Mouse (Mus musculus) frontal cortex, postnatal 10 days (tissue): ENCODE measurements around the gene Hhip.
"Not testable (repeated sequence)": the region's sequence is repeated elsewhere in the genome, so short reads cannot be mapped to it uniquely, and the experiment has no call there.

Experiments
- DNase-seq, 2 experiments: peaks; one replicate each; pipeline ENCODE4 v3.0.0; 2022; ENCODE audit warnings: low spot score in 2 of 2, mixed read lengths in 1 of 2

Gene Hhip

GRCm38 (mm10) chr8:79992121-79992848 lies 65.5 kb downstream of the Hhip start:
- no peak for DNase-seq

- not testable (repeated sequence) for DNase-seq
Observed at GRCm38 (mm10) chr8:79991420-79991819, 66.4 kb downstream of the Hhip start.

GRCm38 (mm10) chr8:79984946-79985345 lies 72.9 kb downstream of the Hhip start:
- DNase-seq: no peak

- no peak for DNase-seq
Observed at GRCm38 (mm10) chr8:79982144-79982543, 75.7 kb downstream of the Hhip start.

- DNase-seq: no peak
Observed at GRCm38 (mm10) chr8:79966159-79966558, 91.6 kb downstream of the Hhip start.

DNA sequence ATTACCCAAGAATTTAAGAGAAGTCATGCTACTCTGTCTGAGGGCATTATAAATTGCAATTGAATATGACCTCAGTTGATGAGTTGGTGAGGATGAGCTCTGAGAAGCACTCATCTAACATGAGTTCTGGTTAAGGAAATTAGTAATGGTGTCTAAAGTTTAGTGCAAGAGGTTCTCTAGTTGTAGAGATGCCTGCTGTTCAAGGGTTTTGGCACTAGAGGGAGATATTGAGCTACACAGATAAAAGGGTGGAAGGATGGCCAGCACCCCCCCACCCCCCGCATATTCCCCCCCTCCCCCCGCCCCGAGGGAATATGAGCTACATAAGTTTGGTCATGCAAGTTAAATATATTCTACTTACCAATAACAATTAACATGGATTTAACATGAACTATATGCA lies 104.9 kb downstream of the Hhip start:
- DNase-seq: no peak

GRCm38 (mm10) chr8:79950376-79950775 lies 107.4 kb downstream of the Hhip start:
- DNase-seq: no peak

DNA sequence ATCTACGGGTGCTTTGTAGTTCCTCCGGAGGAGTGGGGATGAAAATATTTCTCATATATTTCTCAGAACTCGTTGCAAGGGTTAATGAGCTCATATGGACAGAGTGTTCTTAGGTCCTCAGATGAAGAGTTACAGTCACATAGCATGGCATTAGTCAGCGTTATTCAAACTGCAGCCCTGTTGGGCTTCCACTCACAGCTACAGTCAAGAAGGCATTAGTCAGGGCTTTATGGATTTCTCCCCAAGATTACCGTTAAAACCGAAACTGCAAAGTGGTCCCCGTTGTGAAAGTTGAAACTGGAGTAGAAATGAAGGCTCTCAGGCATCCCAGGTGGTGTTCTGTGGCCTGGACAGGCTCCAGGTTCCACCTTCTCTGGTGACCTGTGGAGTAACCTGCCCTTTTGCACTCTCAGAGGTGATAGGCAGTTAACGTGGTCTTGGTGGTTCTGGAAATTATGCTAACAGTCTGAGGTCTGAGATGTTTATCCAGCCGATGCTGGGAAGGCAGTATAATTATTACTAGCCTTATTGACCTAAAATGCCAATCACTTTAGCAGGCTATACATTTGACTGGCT lies 112.2 kb downstream of the Hhip start:
- DNase-seq: no peak

GRCm38 (mm10) chr8:79941070-79941469 lies 116.7 kb downstream of the Hhip start:
- DNase-seq: no peak

DNA sequence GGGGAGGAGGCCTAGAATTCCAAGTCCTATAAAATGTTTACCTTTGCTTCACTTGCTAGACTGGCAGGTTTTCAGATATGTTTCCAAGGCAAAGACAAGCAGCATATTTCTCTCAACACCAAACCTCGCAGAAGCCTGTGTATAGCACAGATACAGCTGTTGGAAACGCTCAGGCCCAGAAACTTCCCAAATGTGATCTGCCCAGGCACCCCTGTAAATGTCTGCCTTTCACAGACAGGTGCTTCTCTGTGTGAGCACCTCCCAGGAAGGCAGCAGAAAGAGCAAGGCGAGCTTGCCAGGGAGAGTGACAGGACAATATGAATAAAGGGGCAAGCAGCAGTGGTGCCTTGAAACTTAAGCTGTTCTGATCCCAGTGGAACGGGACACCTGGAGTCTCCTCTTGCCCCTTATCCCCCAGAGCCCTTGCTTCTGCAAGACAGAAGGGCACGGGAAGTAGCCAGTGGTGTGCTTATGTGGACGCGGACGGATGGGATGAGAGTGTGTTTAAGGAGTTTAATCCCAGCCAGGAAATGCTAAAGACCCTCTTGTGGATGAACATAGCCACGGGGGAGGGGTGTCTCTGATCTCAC lies 120.9 kb downstream of the Hhip start:
- no peak for DNase-seq

DNA sequence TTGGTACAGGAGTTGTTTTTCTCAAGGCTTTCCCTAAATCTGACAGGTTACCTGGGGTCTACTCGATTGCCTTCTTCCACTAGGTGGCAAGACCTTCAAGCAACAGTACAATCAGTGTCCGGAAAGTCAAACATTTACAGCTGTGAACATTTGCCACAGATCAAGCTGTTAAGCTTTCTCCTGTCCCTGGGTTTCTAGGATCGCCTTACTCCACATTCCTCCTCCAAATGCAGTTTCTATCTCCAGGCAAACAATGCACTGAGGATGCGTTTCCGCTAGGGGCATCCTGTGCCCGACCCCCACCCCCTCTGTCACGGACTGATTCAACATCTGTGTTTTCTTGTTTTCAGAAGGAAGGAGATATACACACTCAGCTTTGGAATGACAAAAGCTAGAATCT lies 122.0 kb downstream of the Hhip start:
- no peak for DNase-seq

DNA sequence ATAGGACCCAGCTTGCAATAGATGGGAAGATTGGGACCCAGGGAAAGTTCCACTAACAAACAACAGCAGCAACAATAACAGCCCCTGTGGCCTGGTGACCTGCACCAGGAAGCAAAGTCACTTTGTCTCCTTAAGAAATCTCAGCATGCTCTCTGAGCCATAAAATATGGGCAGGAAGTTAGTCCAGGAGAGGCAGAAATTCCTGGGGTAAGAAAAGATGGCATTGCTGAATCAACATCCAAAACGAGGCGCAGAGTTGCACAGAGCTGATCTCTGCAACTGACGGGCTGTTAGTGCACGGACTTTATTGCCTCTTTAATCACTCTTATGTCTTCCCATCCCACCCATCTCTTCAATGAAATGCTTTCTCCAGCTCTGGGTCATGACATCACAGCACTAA lies 128.6 kb downstream of the Hhip start:
- no peak for DNase-seq

DNA sequence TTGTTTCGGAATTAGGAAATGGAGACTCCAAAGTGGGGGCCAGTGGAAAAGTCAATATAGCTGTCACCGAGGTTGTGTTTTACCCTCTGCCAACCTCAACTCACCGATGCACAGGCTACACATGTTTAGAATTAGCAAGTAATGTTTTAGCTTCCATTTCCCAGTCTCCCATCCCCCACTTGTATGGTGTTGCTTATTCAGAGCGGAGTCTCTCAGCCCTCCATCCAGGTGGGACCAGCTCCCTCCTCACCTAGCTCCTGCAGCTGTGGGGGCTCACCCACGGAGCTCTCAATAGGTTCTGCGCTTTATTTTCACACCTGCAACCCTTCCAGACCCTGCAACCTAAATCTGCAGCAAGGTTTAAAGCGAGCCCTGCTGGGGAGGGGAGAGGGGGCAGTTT lies 140.6 kb downstream of the Hhip start:
- DNase-seq: no peak
